Mouse (Mus musculus) hindbrain, embryonic 10.5 days (tissue): Measurements from ENCODE around the gene Spaca4. TPM values are rescaled to one million over a fixed set of nuclear protein-coding genes. Genes with fewer than 3 reads are reported as not detected.

ENCODE experiments used
- DNase-seq: peaks from one replicate; pipeline ENCODE4 v3.0.0-alpha.2; 2017; ENCODE audit warnings: low spot score
- H3K27ac ChIP-seq: fragments of 300-500 bp; sonication (generic); 2 replicates; pipeline ENCODE4 v1.5.1; 2016; ENCODE audit warnings: mild to moderate bottlenecking, moderate library complexity
- H3K27me3 ChIP-seq: fragments of 300-500 bp; sonication (generic); 2 replicates; pipeline ENCODE4 v1.6.1; 2016; ENCODE audit warnings: mild to moderate bottlenecking; ENCODE audit not compliant: poor library complexity, insufficient read depth, severe bottlenecking
- H3K36me3 ChIP-seq: fragments of 300-500 bp; sonication (generic); 2 replicates; pipeline ENCODE4 v1.6.1; 2016; ENCODE audit warnings: mild to moderate bottlenecking, moderate library complexity
- H3K4me1 ChIP-seq: fragments of 300-500 bp; sonication (generic); replicated peaks from 2 replicates; pipeline ENCODE4 v1.6.1; 2016; ENCODE audit warnings: mild to moderate bottlenecking
- H3K4me3 ChIP-seq: fragments of 300-500 bp; sonication (generic); 2 replicates; pipeline ENCODE4 v1.5.1; 2016; ENCODE audit warnings: mild to moderate bottlenecking, moderate library complexity
- H3K9me3 ChIP-seq: fragments of 300-500 bp; sonication (generic); 2 replicates; pipeline ENCODE4 v1.6.1; 2016; ENCODE audit warnings: mild to moderate bottlenecking, moderate library complexity
- WGBS: fragments of 180-500 bp; shearing (Covaris S2); methylation state at CpG from one replicate; pipeline ENCODE4 v1.1.7; 2016; 5-methylcytosine and 5-hydroxymethylcytosine counted together
- polyA plus RNA-seq: library from polyadenylated mRNA; unstranded; fragments of >200 nt; fragmentation: Nextera tagmentation; extraction: Ambion mirVana; gene quantifications from 2 replicates; pipeline ENCODE4 v1.2.1, GENCODE M21; 2016

The Spaca4 gene
- polyA plus RNA-seq, 1 experiment from 2014 or later, result not detected

- peak; percentile 73 for DNase-seq
- H3K27me3 ChIP-seq, result peaks cover 49% of the 10 kb centered on the region
- H3K4me1 ChIP-seq, result peaks cover 49% of the 10 kb centered on the region
- H3K36me3 ChIP-seq, result no peaks in the 10 kb centered on the region
- peak overlapping the region; percentile 78 for H3K27ac ChIP-seq
- H3K9me3 ChIP-seq, result no peaks in the 10 kb centered on the region
- WGBS, result under 1% methylated on average over 20 of the region's 20 CpGs
- H3K4me3 ChIP-seq, result peak overlapping the region; percentile 56
Measured at GRCm38 (mm10) chr7:45700301-45701015, 25.2 kb downstream of the Spaca4 start.

DNA sequence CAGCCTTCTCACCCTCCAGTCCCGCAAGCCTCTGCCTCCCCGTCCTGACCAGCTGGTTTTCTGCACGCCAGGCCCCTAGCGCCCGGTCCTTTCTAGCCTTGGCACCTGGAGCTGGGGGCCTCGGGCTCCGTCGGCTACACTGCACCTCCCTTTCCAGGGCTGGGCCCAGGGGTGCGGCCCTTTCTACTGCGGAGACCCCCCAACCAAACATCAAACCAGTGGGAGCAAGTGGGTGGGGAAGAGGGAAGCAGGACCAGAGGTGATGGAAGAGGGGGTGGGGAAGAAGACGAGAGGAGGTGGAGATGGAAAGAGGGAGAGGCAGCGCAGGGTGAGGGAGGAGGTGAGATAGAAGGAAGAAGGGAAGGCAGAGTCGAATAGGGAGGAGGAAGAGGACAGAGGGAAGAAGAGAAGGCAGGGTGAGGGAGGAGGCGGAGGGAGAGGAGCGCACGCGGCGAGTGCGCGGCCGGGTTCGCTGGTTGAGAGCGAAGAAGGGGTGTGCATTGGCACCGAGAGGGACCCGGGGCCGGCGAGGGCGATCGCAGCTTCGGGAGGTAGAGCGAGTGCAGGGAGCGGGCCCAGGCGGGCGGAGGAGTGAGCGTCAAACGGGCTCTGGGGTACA lies 26.0 kb downstream of the Spaca4 start, which contains the start of gene Car11:
Gene Car11, plus strand, starts transcription at position 321 of the 619 bp plus-strand sequence.
- no peaks in the 10 kb centered on the region for H3K36me3 ChIP-seq
- peaks cover 52% of the 10 kb centered on the region for H3K27me3 ChIP-seq
- no peak for DNase-seq
- H3K27ac ChIP-seq, result peak within 1 kb of the TSS; percentile 78
- H3K9me3 ChIP-seq, result no peaks in the 10 kb centered on the region
- WGBS, result under 1% methylated on average over 36 of the region's 36 CpGs
- H3K4me3 ChIP-seq, result peak within 1 kb of the TSS; percentile 56
- peaks cover 53% of the 10 kb centered on the region for H3K4me1 ChIP-seq

- H3K4me1 ChIP-seq, result peaks cover 55% of the 10 kb centered on the region
- WGBS, result 78% methylated on average over 7 of the region's 7 CpGs
- peaks cover 66% of the 10 kb centered on the region for H3K27me3 ChIP-seq
- no peaks in the 10 kb centered on the region for H3K36me3 ChIP-seq
- no peak overlapping the region for H3K4me3 ChIP-seq
- no peak for DNase-seq
- no peaks in the 10 kb centered on the region for H3K9me3 ChIP-seq
- H3K27ac ChIP-seq, result no peak overlapping the region
Measured at GRCm38 (mm10) chr7:45697894-45698293, 27.7 kb downstream of the Spaca4 start.

- H3K9me3 ChIP-seq, result no peaks in the 10 kb centered on the region
- peaks cover 73% of the 10 kb centered on the region for H3K27me3 ChIP-seq
- DNase-seq, result peak; percentile 59
- H3K27ac ChIP-seq, result peak overlapping the region; percentile 18; the same call in 1 of the 2 replicates
- peaks cover 47% of the 10 kb centered on the region for H3K4me1 ChIP-seq
- 13% methylated on average over 6 of the region's 6 CpGs for WGBS
- no peak overlapping the region for H3K4me3 ChIP-seq
- H3K36me3 ChIP-seq, result no peaks in the 10 kb centered on the region
Measured at GRCm38 (mm10) chr7:45695098-45695497, 30.5 kb downstream of the Spaca4 start.

DNA sequence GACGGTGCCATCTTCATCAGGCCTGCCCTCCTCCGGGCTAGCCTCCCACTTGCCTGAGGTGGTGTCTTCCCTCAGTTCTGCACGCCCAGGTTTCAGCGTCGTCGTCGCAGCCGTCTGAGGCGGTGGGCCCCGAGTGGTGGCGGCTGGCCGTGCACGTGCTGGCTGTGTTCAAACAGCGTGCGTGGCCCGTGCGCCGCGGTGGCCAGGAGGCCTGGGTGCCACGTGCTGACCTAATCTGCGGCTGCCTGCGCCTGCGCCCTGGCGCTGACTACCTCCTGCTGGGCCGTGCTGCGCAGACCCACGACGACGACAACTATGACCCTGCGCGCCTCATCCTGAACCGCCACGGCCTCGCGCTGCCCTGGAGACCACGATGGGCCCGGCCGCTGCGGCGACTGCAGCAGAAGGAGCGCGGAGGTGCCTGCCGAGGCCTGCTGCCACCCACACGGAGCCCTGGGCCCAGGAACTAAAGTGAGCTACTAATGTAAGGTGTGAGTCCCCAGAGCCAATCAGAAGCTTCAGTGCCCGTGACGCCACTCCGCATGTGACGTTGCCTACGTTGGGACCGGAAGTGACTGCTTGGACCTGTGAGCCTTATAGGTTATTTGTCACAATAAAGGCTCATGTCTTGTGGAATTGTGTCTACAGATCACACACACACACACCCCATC lies 31.6 kb downstream of the Spaca4 start, which contains the start of gene Sec1:
Gene Sec1, minus strand, starts transcription at position 482 of the 671 bp plus-strand sequence.
- no peak within 1 kb of the TSS for H3K4me3 ChIP-seq
- H3K36me3 ChIP-seq, result no peaks in the 10 kb centered on the region
- 87% methylated on average over 50 of the region's 50 CpGs for WGBS
- H3K27ac ChIP-seq, result peak within 1 kb of the TSS; percentile 73
- peaks cover 71% of the 10 kb centered on the region for H3K27me3 ChIP-seq
- no peak for DNase-seq
- H3K9me3 ChIP-seq, result no peaks in the 10 kb centered on the region
- peaks cover 44% of the 10 kb centered on the region for H3K4me1 ChIP-seq

- 0 out of 2 replicates have a peak overlapping the region, but pooled peaks have one; percentile 31 for H3K27ac ChIP-seq
- peaks cover 47% of the 10 kb centered on the region for H3K4me1 ChIP-seq
- no peaks in the 10 kb centered on the region for H3K9me3 ChIP-seq
- H3K27me3 ChIP-seq, result peaks cover 59% of the 10 kb centered on the region
- no peak overlapping the region for H3K4me3 ChIP-seq
- no peak for DNase-seq
- no peaks in the 10 kb centered on the region for H3K36me3 ChIP-seq
- 69% methylated on average over 2 of the region's 2 CpGs for WGBS
Measured at GRCm38 (mm10) chr7:45692364-45692763, 33.2 kb downstream of the Spaca4 start.

GRCm38 (mm10) chr7:45689800-45690199 lies 35.8 kb downstream of the Spaca4 start:
- peaks cover 62% of the 10 kb centered on the region for H3K4me1 ChIP-seq
- H3K36me3 ChIP-seq, result no peaks in the 10 kb centered on the region
- peak overlapping the region; percentile 40; the same call in 1 of the 2 replicates for H3K27ac ChIP-seq
- no peak for DNase-seq
- H3K27me3 ChIP-seq, result peaks cover 56% of the 10 kb centered on the region
- no peaks in the 10 kb centered on the region for H3K9me3 ChIP-seq
- no peak overlapping the region for H3K4me3 ChIP-seq
- 82% methylated on average over 11 of the region's 11 CpGs for WGBS

DNA sequence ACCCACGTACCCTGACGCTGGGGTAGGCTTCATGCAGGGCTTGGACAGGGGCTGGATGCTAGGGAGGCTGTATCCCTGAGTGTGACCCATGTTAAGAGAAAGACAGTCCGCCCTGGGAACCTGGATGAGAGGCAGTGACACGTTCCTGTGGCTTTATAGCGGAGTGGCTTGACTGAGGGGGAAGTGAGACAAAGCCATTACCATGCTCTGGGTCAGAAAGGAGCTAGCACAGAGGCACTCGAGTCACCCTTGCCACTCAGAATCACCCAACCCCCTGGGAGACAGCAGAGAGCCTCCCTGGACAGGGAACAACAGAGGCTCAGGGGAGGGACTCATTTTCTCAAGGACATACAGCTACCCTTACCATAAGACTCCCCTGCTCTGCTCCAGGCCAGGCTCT lies 36.5 kb downstream of the Spaca4 start:
- Histone ChIP-seq H3K9me3 (no peaks in the 10 kb centered on the region), H3K4me3 (no peak overlapping the region), H3K4me1 (peaks cover 58% of the 10 kb centered on the region), H3K27ac (peak overlapping the region; percentile 12; the same call in 1 of the 2 replicates), H3K36me3 (no peaks in the 10 kb centered on the region), H3K27me3 (peaks cover 60% of the 10 kb centered on the region)
- DNase-seq, result no peak
- WGBS, result 59% methylated on average over 6 of the region's 6 CpGs

DNA sequence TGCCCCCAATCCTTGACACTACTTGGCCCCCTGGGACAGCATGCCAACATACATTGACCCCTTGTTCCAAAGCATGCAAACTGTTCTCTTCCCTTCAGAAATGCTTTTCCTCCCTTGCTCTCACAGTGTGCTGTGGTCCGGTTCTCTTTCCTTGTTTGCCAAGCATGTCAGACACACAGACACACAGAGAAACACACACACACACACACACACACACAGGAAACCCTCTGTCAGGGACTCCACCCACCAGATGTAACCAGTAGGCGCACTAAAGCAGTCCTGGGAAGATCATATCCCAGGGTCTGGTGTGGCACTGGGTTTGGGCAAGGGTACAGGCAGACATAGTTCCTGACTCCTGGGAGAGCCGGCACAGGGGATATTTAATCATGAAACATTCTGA lies 38.8 kb downstream of the Spaca4 start:
- H3K4me1 ChIP-seq, result peaks cover 65% of the 10 kb centered on the region
- 75% methylated on average over 3 of the region's 3 CpGs for WGBS

DNA sequence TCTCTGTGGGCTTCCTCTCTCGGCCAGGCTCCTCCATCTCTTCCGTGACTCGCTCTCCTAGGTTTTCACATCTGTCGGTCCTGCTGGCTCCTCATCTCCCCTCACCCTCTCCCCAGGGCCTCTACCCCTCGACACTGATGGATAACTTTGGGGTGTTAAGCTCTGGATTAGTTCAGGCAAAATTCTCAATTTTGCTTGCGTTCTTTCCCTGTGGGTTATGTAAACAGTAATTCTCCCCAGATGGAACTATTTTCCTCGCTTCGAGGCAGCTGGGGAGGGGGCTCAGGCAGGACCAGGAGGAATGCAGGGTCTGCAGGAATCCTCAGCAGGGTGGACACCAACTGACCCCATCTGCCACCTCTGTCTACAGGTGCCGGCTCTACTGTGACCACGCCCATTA lies 39.8 kb downstream of the Spaca4 start:
- H3K9me3 ChIP-seq, result no peaks in the 10 kb centered on the region
- no peak for DNase-seq
- 0 out of 2 replicates have a peak overlapping the region, but pooled peaks have one; percentile 14 for H3K4me3 ChIP-seq
- H3K27me3 ChIP-seq, result peaks cover 31% of the 10 kb centered on the region
- WGBS, result 56% methylated on average over 10 of the region's 10 CpGs
- peak overlapping the region; percentile 71 for H3K27ac ChIP-seq
- H3K36me3 ChIP-seq, result no peaks in the 10 kb centered on the region
- H3K4me1 ChIP-seq, result peaks cover 65% of the 10 kb centered on the region

More for the DNA sequence above, 38.8 kb downstream of the Spaca4 start:
- Histone ChIP-seq H3K27ac (peak overlapping the region; percentile 71; the same call in 1 of the 2 replicates), H3K36me3 (no peaks in the 10 kb centered on the region), H3K9me3 (no peaks in the 10 kb centered on the region), H3K27me3 (peaks cover 41% of the 10 kb centered on the region), H3K4me3 (0 out of 2 replicates have a peak overlapping the region, but pooled peaks have one; percentile 14)
- no peak for DNase-seq

- H3K4me3 ChIP-seq, result peak within 1 kb of the TSS; percentile 32; the same call in 1 of the 2 replicates
- no peaks in the 10 kb centered on the region for H3K36me3 ChIP-seq
- H3K27ac ChIP-seq, result peak within 1 kb of the TSS; percentile 89
- no peak for DNase-seq
- peaks cover 13% of the 10 kb centered on the region for H3K27me3 ChIP-seq
- 78% methylated on average over 7 of the region's 7 CpGs for WGBS
- H3K4me1 ChIP-seq, result peaks cover 56% of the 10 kb centered on the region
- no peaks in the 10 kb centered on the region for H3K9me3 ChIP-seq
Measured at GRCm38 (mm10) chr7:45683396-45684050, 42.1 kb downstream of the Spaca4 start, which contains the start of gene Ntn5. Ntn5 (plus strand) TSS chr7:45684022.
